Mouse (Mus musculus) kidney, adult 9 months (tissue): Measurements from ENCODE around the gene Tm6sf2.

ENCODE experiments used
- DNase-seq: peaks from one replicate; pipeline ENCODE4 v3.0.0; 2022

Tm6sf2 gene

GRCm38 (mm10) chr8:70089296-70089960 is 16.7 kb downstream of the Tm6sf2 start:
- no peak for DNase-seq

DNA sequence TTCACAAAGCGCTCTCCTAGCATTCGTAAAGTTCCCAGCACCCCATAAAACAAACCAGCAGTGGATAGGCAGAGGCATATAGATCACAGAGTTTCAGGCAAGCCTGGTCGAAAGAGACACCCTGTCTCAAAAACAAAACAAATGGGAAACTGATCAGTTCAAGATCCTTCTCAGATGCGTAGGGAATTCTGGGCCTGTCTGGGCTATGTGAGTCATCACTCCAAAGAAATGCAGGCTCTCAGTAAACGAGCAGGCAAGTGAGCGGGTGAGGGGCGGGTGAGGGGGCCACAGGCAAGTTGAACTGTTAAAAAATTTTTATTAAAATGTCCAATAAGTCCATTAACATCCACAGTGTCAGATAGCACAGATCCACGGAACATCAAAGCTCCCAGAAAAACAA is 20.1 kb downstream of the Tm6sf2 start:
- no peak for DNase-seq

- DNase-seq: no peak
Measured at GRCm38 (mm10) chr8:70099276-70099675, 26.6 kb downstream of the Tm6sf2 start.

- no peak for DNase-seq
Measured at GRCm38 (mm10) chr8:70100241-70100640, 27.5 kb downstream of the Tm6sf2 start.

DNA sequence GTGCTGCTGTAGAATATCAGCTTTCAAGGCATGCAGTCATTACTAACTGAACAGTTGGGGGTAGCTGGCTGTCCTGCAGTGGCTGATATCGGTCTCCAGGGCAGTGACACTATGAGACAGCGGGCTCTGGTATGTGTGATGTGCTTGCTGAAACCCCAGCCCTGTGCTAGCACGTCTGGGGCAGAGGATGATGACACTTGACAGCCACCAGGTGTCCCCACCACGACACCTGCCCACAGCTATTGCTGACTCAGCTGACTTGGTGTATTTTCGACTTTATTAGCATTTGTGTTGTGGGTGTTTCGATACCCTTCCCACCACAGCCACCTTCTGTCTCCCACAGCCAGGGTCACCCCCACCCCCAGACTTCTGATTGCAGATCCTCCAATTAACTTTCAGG is 31.8 kb downstream of the Tm6sf2 start:
- peak; percentile 36 for DNase-seq

- no peak for DNase-seq
Measured at GRCm38 (mm10) chr8:70104922-70105321, 32.2 kb downstream of the Tm6sf2 start.

DNA sequence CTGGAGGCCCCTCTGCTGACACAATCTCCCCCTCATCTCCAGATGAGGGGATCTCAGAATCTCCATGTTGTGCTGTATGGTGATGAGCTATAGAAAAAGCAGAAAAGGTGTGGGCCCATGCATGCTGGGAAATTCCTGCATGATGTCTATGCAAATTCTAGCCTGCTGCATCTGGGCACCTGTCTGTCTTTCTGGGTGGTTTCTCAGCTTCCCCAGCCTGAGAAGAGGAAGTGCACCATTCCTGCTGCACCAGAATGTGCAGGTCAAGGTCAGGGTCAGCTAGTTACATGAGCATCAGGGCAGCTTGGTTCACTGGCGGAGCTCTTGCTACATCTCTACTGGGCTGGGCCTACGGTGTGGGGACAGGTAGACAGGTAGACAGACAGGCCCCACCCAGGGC is 37.7 kb downstream of the Tm6sf2 start:
- no peak for DNase-seq

- DNase-seq: no peak
Measured at GRCm38 (mm10) chr8:70111192-70111795, 38.6 kb downstream of the Tm6sf2 start.

DNA sequence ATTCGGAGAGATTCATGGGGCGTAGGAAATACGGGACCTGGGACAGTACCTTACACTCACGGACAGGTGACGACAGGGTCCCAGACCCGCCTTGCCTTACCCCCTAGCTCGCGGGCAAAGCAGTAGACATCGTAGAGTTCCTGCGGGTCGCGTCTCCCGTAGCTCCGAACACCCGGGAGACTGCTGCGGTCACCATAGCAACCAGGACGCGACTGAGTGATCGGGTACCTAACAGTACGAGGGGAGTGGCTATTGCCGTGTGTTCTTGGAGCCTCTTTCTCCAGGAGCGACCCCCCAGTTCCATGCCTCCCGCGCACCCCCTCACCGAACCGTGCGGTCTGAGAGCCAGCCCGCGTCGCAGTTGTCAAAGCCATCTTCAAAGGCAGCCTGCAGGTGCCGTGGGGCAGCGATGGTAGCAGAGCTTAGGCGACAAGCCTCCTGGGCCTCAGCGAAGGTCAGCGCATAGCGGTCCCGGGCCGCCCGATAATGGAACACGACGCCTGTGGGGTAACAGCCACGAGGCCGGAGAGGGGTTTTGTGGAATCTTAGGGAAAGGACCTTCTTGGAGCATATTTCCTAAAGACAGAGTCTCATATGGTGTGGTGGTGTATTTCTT is 39.8 kb downstream of the Tm6sf2 start:
- no peak for DNase-seq

DNA sequence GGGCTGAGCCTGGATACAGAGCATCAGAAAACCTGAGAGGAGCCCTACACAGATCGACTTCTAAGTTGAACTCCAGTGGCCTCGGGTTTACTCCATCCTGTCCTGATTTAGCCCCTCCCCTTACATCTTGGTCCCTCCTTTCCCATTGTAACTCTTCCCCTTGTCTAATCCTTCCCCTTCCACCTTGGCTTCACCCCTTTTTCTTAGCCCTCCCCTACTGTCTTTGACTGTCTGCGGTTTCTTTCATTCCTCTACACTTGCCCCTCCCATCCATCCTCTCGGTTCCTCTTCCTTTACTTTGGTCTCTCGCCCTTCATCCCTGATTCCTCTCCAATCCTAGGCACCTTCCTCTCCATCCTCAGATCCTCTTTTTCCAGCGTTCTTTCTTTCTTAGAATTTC is 41.8 kb downstream of the Tm6sf2 start:
- DNase-seq: no peak

GRCm38 (mm10) chr8:70114892-70115291 is 42.2 kb downstream of the Tm6sf2 start:
- DNase-seq: no peak

DNA sequence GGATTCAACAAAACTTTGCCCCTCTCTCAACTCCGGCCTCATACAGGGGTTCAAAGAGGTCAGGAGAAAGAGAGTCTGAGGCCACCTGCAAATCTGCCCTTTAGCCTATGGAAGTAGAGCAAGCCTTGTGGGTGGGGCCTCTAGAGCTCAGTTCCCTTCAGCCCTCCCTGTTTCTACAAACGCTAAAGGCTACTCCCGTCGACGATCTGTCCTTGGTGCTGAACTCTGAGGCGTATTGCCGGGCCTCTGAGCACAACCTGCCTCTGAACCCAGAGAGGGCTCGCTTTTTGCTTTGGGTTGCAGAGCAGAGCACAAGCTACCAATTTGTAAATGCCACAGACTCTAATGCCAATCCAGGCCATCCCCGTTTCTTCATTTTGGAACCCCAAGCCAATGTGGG is 44.9 kb downstream of the Tm6sf2 start:
- no peak for DNase-seq

- no peak for DNase-seq
Measured at GRCm38 (mm10) chr8:70118726-70119700, 46.3 kb downstream of the Tm6sf2 start.

GRCm38 (mm10) chr8:70120667-70121066 is 47.9 kb downstream of the Tm6sf2 start, which contains the start of gene Ncan:
Gene Ncan, minus strand, starts transcription at chr8:70120873.
- DNase-seq: peak; percentile 56

DNA sequence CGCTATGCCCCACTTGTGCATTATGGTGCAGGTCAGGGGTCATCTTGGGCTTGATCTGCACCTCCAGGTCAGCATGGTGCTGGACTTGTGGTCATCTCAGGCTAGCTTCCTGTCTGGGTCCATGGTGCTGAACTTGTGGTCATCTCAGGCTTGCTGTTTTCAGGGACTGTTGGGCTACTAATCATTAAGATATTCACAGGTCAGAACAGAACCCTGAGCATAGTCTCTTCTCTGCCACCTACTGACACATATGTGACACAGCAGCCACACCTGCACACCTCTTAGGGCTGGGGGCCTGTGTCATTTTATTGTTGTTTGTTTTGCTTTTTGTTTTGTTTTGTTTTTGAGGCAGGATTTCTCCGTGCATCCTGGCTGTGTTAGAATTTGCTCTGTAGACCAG is 50.1 kb downstream of the Tm6sf2 start:
- DNase-seq: no peak

- DNase-seq: no peak
Measured at GRCm38 (mm10) chr8:70124992-70125391, 52.3 kb downstream of the Tm6sf2 start.

DNA sequence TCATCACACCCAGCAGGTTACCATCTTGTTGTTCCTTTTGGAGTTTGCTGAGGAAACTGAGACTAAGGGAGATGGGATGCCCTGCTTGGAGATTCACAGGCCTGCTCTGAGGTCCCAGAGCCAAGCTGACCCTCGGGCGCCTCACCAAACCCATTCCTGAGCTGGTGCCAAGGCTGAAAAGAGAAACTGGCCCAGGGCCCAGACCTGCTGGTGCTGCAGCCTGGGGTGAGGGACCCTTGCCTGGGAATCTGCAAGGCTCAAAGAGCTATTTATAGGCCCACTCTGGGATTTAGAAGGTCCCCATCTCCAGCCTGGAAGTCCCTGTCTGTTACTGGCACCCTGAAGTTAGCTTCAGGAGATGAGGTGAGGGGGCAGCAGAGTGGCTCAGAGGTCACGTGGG is 55.7 kb downstream of the Tm6sf2 start:
- peak; percentile 43 for DNase-seq

DNA sequence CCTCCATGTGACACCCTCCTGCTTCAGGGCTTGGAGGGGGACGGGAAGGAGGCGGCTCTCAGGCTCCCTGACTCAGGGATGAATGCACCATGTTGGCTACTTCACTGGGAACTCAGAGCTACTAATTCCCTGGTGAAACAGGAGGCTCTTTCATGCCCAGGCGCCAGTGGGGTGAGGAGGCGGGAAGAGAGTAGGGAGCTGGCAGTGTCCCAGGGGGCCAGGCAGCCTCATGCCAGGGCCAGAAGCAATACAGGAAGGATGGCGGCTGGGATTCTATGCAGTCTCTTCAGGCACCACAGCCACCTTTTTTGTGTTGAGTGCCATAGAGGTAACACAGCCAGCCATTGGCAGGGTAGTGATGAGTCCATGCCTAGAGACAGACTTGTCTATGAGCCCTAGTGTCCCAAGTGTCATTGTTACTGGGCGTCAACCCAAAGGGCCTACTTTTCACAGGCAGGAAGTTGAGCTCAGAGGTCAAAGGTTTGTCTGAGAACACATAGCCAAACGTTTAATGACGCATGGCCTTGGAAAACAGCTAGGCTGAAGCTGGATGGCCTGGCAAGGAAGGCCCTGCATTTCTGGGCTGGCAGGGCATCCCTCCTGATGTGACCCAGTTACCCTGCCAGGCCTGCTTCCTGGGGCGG is 56.7 kb downstream of the Tm6sf2 start:
- peak; percentile 70 for DNase-seq
